ENCODE assay signal across 8 mouse cellular contexts in the genomic region with DNA sequence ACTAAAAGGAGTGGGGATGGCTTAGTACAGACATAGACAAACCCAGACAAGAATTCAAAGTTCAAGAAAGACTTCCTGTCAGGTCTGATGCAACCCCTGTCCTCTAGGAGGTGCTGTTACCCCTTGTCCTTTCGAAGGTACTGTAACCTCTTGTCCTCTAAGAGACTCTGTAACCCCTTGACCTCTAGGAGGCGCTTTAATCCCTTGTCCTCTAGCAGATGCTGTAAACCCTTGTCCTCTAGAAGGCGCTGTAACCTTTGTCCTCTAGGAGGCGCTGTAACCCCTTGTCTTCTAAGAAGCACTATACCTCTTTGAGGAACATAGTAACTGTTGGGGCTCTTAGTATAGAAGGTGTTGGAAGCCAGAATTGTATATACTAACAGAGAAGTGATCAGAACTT. TPM values are rescaled to one million over a fixed set of nuclear protein-coding genes. Genes with fewer than 3 reads are reported as not detected.
DNase-seq lines count a peak whose midpoint lies in the region; ATAC-seq and TF ChIP-seq lines count a peak whose summit lies in the region.

No protein-coding gene starts in this region.

- H3K36me3 ChIP-seq in midbrain, embryonic 10.5 days, result no peaks in the 10 kb centered on the region
- no peaks in the 10 kb centered on the region for H3K36me3 ChIP-seq in midbrain, embryonic 13.5 days
- H3K36me3 ChIP-seq in midbrain, postnatal 0 days (ENCODE audit: insufficient read depth, low read length), result no peaks in the 10 kb centered on the region

- no peak overlapping the region for H3K9ac ChIP-seq in midbrain, embryonic 13.5 days (replicated peaks)
- H3K9ac ChIP-seq in midbrain, postnatal 0 days (replicated peaks; ENCODE audit: low read length, poor library complexity, severe bottlenecking), result no peak overlapping the region

- peaks cover 8% of the 10 kb centered on the region for H3K9me3 ChIP-seq in midbrain, embryonic 10.5 days (replicated peaks)
- no peaks in the 10 kb centered on the region for H3K9me3 ChIP-seq in midbrain, embryonic 13.5 days
- H3K9me3 ChIP-seq in midbrain, postnatal 0 days (ENCODE audit: low read length), result no peaks in the 10 kb centered on the region

- H3K4me1 ChIP-seq in midbrain, embryonic 10.5 days, result peaks cover 8% of the 10 kb centered on the region
- peaks cover 4% of the 10 kb centered on the region; the same call in 1 of the 2 replicates for H3K4me1 ChIP-seq in midbrain, embryonic 13.5 days (replicated peaks)
- no peaks in the 10 kb centered on the region for H3K4me1 ChIP-seq in midbrain, postnatal 0 days (ENCODE audit: insufficient read depth, low read length)

- WGBS in midbrain, embryonic 10.5 days, result 33% methylated on average over 4 of the region's 4 CpGs
- 37% methylated on average over 4 of the region's 4 CpGs for WGBS in midbrain, embryonic 13.5 days
- 38% methylated on average over 4 of the region's 4 CpGs for WGBS in midbrain, postnatal 0 days

- ATAC-seq in midbrain, embryonic 13.5 days, result no peak
- no peak for ATAC-seq in midbrain, postnatal 0 days (ENCODE audit: low FRiP score)

- peak; percentile 80 for TF ChIP-seq CTCF in midbrain, postnatal 0 days (IDR thresholded peaks at IDR 0.05)

- H3K4me2 ChIP-seq in midbrain, embryonic 13.5 days (replicated peaks), result no peak overlapping the region
- H3K4me2 ChIP-seq in midbrain, postnatal 0 days (ENCODE audit: low read depth, low read length, poor library complexity, severe bottlenecking), result no peak overlapping the region

- peaks cover 30% of the 10 kb centered on the region for H3K27me3 ChIP-seq in midbrain, embryonic 10.5 days (ENCODE audit: low read depth, poor library complexity, severe bottlenecking)
- H3K27me3 ChIP-seq in midbrain, embryonic 13.5 days, result peaks cover 9% of the 10 kb centered on the region
- H3K27me3 ChIP-seq in midbrain, postnatal 0 days (ENCODE audit: insufficient read depth, low read length), result no peaks in the 10 kb centered on the region

- H3K27ac ChIP-seq in midbrain, embryonic 10.5 days (replicated peaks), result no peak overlapping the region
- no peak overlapping the region for H3K27ac ChIP-seq in midbrain, embryonic 13.5 days
- H3K27ac ChIP-seq in midbrain, postnatal 0 days (ENCODE audit: low read depth, low read length), result no peak overlapping the region

- peak; percentile 51 for DNase-seq in adrenal gland, postnatal 14 days
- no peak for DNase-seq in adrenal gland, postnatal 4 days (ENCODE audit: low spot score in 2 of 2)
- DNase-seq in midbrain, embryonic 10.5 days (ENCODE audit: low spot score), result peak; percentile 62
- DNase-seq in cerebellum, postnatal 14 days, result peak; percentile 73 to 83
- peak; percentile 49 to 60 for DNase-seq in layer of hippocampus, postnatal 10 days (ENCODE audit: low spot score in 2 of 2)
- peak; percentile 92 for DNase-seq in midbrain, postnatal 0 days (ENCODE audit: low spot score)
- DNase-seq in ovary, postnatal 10 days (ENCODE audit: low spot score), result no peak

- H3K4me3 ChIP-seq in midbrain, embryonic 10.5 days, result no peak overlapping the region
- no peak overlapping the region for H3K4me3 ChIP-seq in midbrain, embryonic 13.5 days (replicated peaks)
- no peak overlapping the region for H3K4me3 ChIP-seq in midbrain, postnatal 0 days (ENCODE audit: low read depth, low read length)

RNA-seq across cellular contexts. Expression of a gene that starts 4.7 kb away (rescaled TPM):
- total RNA-seq in adrenal gland, postnatal 14 days (2021), result 0.19 and 0.22 TPM in 2 replicates
- total RNA-seq in adrenal gland, postnatal 4 days (2021), result under 1 TPM; 0.85 to 0.95 TPM
- polyA plus RNA-seq in midbrain, embryonic 10.5 days (2016; fragmentation: Nextera tagmentation; extraction: Ambion mirVana), result 3.6 and 4.2 TPM in 2 replicates
- 6.8 and 7.4 TPM in 2 replicates for polyA plus RNA-seq in midbrain, embryonic 13.5 days (2015; fragmentation: Nextera tagmentation; extraction: Ambion mirVana)
- 10 to 100 TPM; 45.5 to 48.6 TPM for total RNA-seq in layer of hippocampus, postnatal 10 days (2021)
- 27.3 and 32.6 TPM in 2 replicates for total RNA-seq in midbrain, postnatal 0 days (2014; rRNA removed)
- polyA plus RNA-seq in midbrain, postnatal 0 days (2015; fragmentation: Nextera tagmentation; extraction: Ambion mirVana), result 5.4 and 6.3 TPM in 2 replicates

RNA-seq across cellular contexts. Expression of a gene that starts 24.1 kb away (rescaled TPM):
- total RNA-seq in adrenal gland, postnatal 14 days (2021), result 1,143 and 1,198 TPM in 2 replicates
- 100 to 1,000 TPM; 460 to 478 TPM for total RNA-seq in adrenal gland, postnatal 4 days (2021)
- 44.4 and 53.5 TPM in 2 replicates for polyA plus RNA-seq in midbrain, embryonic 10.5 days (2016; fragmentation: Nextera tagmentation; extraction: Ambion mirVana)
- 50.6 and 53.7 TPM in 2 replicates for polyA plus RNA-seq in midbrain, embryonic 13.5 days (2015; fragmentation: Nextera tagmentation; extraction: Ambion mirVana)
- 10 to 100 TPM; 43.8 to 58.1 TPM for total RNA-seq in layer of hippocampus, postnatal 10 days (2021)
- 44.1 and 68.3 TPM in 2 replicates for total RNA-seq in midbrain, postnatal 0 days (2014; rRNA removed)
- 58.2 and 60.6 TPM in 2 replicates for polyA plus RNA-seq in midbrain, postnatal 0 days (2015; fragmentation: Nextera tagmentation; extraction: Ambion mirVana)

RNA-seq across cellular contexts. Expression of a gene that starts 55.7 kb away (rescaled TPM):
- 99.2 and 102 TPM in 2 replicates for total RNA-seq in adrenal gland, postnatal 14 days (2021)
- total RNA-seq in adrenal gland, postnatal 4 days (2021), result 10 to 100 TPM; 82.4 to 85.2 TPM
- 43.7 and 48.0 TPM in 2 replicates for polyA plus RNA-seq in midbrain, embryonic 10.5 days (2016; fragmentation: Nextera tagmentation; extraction: Ambion mirVana)
- 42.4 and 47.2 TPM in 2 replicates for polyA plus RNA-seq in midbrain, embryonic 13.5 days (2015; fragmentation: Nextera tagmentation; extraction: Ambion mirVana)
- total RNA-seq in layer of hippocampus, postnatal 10 days (2021), result 10 to 100 TPM; 73.5 to 80.8 TPM
- 52.7 and 87.1 TPM in 2 replicates for total RNA-seq in midbrain, postnatal 0 days (2014; rRNA removed)
- 60.4 and 63.1 TPM in 2 replicates for polyA plus RNA-seq in midbrain, postnatal 0 days (2015; fragmentation: Nextera tagmentation; extraction: Ambion mirVana)

Comparison
In these comparisons a context has a peak if more than half of its experiments do, and no peak if none do; other contexts are left out.
1. DNase-seq: peak in adrenal gland, postnatal 14 days (single experiment), midbrain, embryonic 10.5 days (single experiment), cerebellum, postnatal 14 days (2 of 2), layer of hippocampus, postnatal 10 days (2 of 2) and midbrain, postnatal 0 days (single experiment); none in adrenal gland, postnatal 4 days (0 of 2) and ovary, postnatal 10 days (single experiment).
2. RNA of a gene that starts 4.7 kb away (total RNA-seq): 45.5 to 48.6 TPM in layer of hippocampus, postnatal 10 days and 27.3 to 32.6 TPM in midbrain, postnatal 0 days; 0.85 to 0.95 TPM in adrenal gland, postnatal 4 days and 0.19 to 0.22 TPM in adrenal gland, postnatal 14 days; every median in the first group is over 10 times any median in the second.